Mouse (Mus musculus) C2C12 (cell line): ENCODE results near the gene Pcolce2.

ENCODE experiments used
- CTCF ChIP-seq: IDR thresholded peaks from one replicate; pipeline ENCODE4 v1.5.1; 2011; ENCODE audit not compliant: control insufficient read depth, insufficient read depth, insufficient read length
- FOSL1 ChIP-seq: IDR thresholded peaks from one replicate; pipeline ENCODE4 v1.8.0; 2011; ENCODE audit warnings: mild to moderate bottlenecking, low read length; ENCODE audit not compliant: poor library complexity, insufficient read depth, severe bottlenecking
- USF1 ChIP-seq: IDR thresholded peaks from one replicate; pipeline ENCODE4 v1.6.1; 2011; ENCODE audit warnings: low read depth, mild to moderate bottlenecking, control low read depth, moderate library complexity

GRCm38 (mm10) chr9:95602849-95603248, 34.6 kb upstream of the Pcolce2 start:
- TF ChIP-seq CTCF (no peak), FOSL1 (no peak), USF1 (no peak)
